8 mouse cellular contexts compared by ENCODE assay signal in the genomic region with DNA sequence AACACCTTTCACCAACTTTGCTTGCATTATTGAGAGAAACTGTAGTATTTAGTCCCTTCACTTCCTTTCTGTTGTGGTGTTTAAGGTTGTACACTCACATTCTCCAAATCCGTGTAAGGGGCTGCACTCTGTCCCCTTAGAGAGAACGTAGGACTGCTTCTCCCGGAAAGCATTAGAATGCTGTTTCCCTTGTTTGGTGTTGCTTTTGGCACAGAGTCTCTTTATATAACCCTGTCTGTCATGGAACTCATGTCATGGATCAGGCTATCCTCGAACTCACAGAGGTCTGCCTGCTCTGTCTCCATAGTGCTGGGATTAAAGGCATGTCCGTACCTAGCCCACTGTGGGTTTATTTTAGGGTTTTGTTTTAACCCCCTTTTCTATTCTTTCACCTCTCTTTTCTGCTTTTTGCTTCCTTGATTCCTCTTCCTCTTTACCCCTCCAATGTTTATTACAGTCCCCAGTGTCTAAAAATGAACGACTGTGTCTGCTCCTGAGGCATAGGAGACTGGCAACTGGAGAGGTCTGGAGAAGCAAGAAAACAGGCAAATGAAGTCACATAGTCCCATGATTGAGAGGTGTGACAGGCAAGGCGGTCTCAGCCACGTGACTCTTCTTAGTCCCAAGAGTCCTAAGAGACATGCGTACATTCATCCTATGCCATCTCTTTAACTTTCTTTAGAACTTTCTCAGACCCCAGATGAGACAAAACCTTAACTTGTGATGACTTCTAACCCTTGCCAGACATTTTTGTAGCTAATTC.
DNase-seq lines count a peak whose midpoint lies in the region; ATAC-seq and TF ChIP-seq lines count a peak whose summit lies in the region.

No protein-coding gene starts in this region.

- 51% methylated on average over 9 of the region's 9 CpGs for WGBS in neural tube, embryonic 13.5 days
- 54% methylated on average over 9 of the region's 9 CpGs for WGBS in limb, embryonic 12.5 days
- 49% methylated on average over 9 of the region's 9 CpGs for WGBS in stomach, embryonic 16.5 days

- H3K36me3 ChIP-seq in neural tube, embryonic 13.5 days, result no peaks in the 10 kb centered on the region
- no peaks in the 10 kb centered on the region for H3K36me3 ChIP-seq in limb, embryonic 12.5 days
- no peaks in the 10 kb centered on the region for H3K36me3 ChIP-seq in stomach, embryonic 16.5 days (ENCODE audit: control insufficient read depth, insufficient read depth, low read length)

- no peak for TF ChIP-seq CTCF in gastrocnemius, adult 2 months (IDR thresholded peaks at IDR 0.05)

- H3K4me3 ChIP-seq in gastrocnemius, adult 2 months, result peak overlapping the region; percentile 72
- H3K4me3 ChIP-seq in neural tube, embryonic 13.5 days, result no peak overlapping the region
- no peak overlapping the region for H3K4me3 ChIP-seq in limb, embryonic 12.5 days (replicated peaks)
- no peak overlapping the region for H3K4me3 ChIP-seq in stomach, embryonic 16.5 days (replicated peaks; ENCODE audit: low read length)

- DNase-seq in gastrocnemius, adult 2 months, result no peak
- DNase-seq in gastrocnemius, postnatal 14 days, result no peak
- no peak for DNase-seq in neural tube, embryonic 10.5 days (ENCODE audit: extremely low spot score, low spot score)
- DNase-seq in left cerebral cortex, postnatal 25 days (ENCODE audit: low spot score in 2 of 2), result no peak
- no peak for DNase-seq in left cerebral cortex, postnatal 10 days (ENCODE audit: extremely low spot score in 1 of 2, low spot score in 2 of 2)

- ATAC-seq in neural tube, embryonic 13.5 days (ENCODE audit: low read depth), result peak; percentile 32; the same call in 1 of the 2 replicates
- ATAC-seq in limb, embryonic 12.5 days (ENCODE audit: insufficient number of reproducible peaks, insufficient read depth, low FRiP score, low TSS enrichment, low read depth), result no peak
- peak; percentile 30; the same call in 1 of the 2 replicates for ATAC-seq in stomach, embryonic 16.5 days (ENCODE audit: insufficient read depth, low FRiP score)

- intact Hi-C loops in gastrocnemius, adult 2 months (cut with DNase I), result no loop called here
- intact Hi-C loops in gastrocnemius, postnatal 14 days (cut with DNase I; ENCODE audit: low total_unique reads), result no loop called here
- intact Hi-C loops in left cerebral cortex, postnatal 25 days (cut with DNase I), result no loop called here
- intact Hi-C loops in left cerebral cortex, postnatal 10 days (cut with DNase I), result loop anchor here (5.0 kb wide), 1 partner anchor 66 kb away; no protein-coding TSS in a partner anchor

- peaks cover 39% of the 10 kb centered on the region for H3K4me1 ChIP-seq in neural tube, embryonic 13.5 days (replicated peaks)
- peaks cover 40% of the 10 kb centered on the region for H3K4me1 ChIP-seq in limb, embryonic 12.5 days (replicated peaks)
- peaks cover 32% of the 10 kb centered on the region for H3K4me1 ChIP-seq in stomach, embryonic 16.5 days (ENCODE audit: control insufficient read depth, insufficient read depth, low read length)

- peak overlapping the region; percentile 51 for H3K4me2 ChIP-seq in neural tube, embryonic 13.5 days
- H3K4me2 ChIP-seq in limb, embryonic 12.5 days, result no peak overlapping the region
- H3K4me2 ChIP-seq in stomach, embryonic 16.5 days (ENCODE audit: low read depth, low read length), result peak overlapping the region; percentile 58; the same call in 1 of the 2 replicates

- H3K27ac ChIP-seq in gastrocnemius, adult 2 months, result peak overlapping the region; percentile 85
- peak overlapping the region; percentile 64; the same call in 1 of the 2 replicates for H3K27ac ChIP-seq in neural tube, embryonic 13.5 days (replicated peaks)
- H3K27ac ChIP-seq in limb, embryonic 12.5 days, result peak overlapping the region; percentile 76
- peak overlapping the region; percentile 94 for H3K27ac ChIP-seq in stomach, embryonic 16.5 days (ENCODE audit: low read length)

- H3K27me3 ChIP-seq in neural tube, embryonic 13.5 days, result no peaks in the 10 kb centered on the region
- H3K27me3 ChIP-seq in limb, embryonic 12.5 days, result no peaks in the 10 kb centered on the region
- H3K27me3 ChIP-seq in stomach, embryonic 16.5 days (ENCODE audit: control insufficient read depth, insufficient read depth, low read length), result no peaks in the 10 kb centered on the region

- H3K9ac ChIP-seq in neural tube, embryonic 13.5 days, result no peak overlapping the region
- H3K9ac ChIP-seq in limb, embryonic 12.5 days (replicated peaks), result no peak overlapping the region
- H3K9ac ChIP-seq in stomach, embryonic 16.5 days (ENCODE audit: low read length), result no peak overlapping the region; the same call in 1 of the 2 replicates

- no peaks in the 10 kb centered on the region for H3K9me3 ChIP-seq in neural tube, embryonic 13.5 days
- no peaks in the 10 kb centered on the region for H3K9me3 ChIP-seq in limb, embryonic 12.5 days
- H3K9me3 ChIP-seq in stomach, embryonic 16.5 days (replicated peaks; ENCODE audit: control insufficient read depth, low read length), result no peaks in the 10 kb centered on the region
